Mouse (Mus musculus) ES-E14 (cell line): ENCODE data around the gene Aff1. TPM values are rescaled to one million over a fixed set of nuclear protein-coding genes. Genes with fewer than 3 reads are reported as not detected.

Source experiments
- DNase-seq: peaks from one replicate; pipeline ENCODE4 v3.0.0-alpha.2; 2013; ENCODE audit warnings: low read depth, low spot score
- H3K27ac ChIP-seq: 2 replicates; pipeline ENCODE4 v1.5.1; 2012; ENCODE audit warnings: low read depth, mild to moderate bottlenecking, low read length, moderate library complexity, mixed read lengths; ENCODE audit not compliant: poor library complexity, insufficient read depth, severe bottlenecking
- H3K36me3 ChIP-seq: 2 replicates; pipeline ENCODE4 v1.6.1; 2012; ENCODE audit warnings: mild to moderate bottlenecking, low read length, moderate library complexity, mixed read lengths; ENCODE audit not compliant: control insufficient read depth, poor library complexity, insufficient read depth, severe bottlenecking
- H3K4me1 ChIP-seq, 2 experiments: fragments of 150-350 bp in 1 of 2; sonication (generic) in 1 of 2; 2 replicates each; pipeline ENCODE4 v1.6.1; 2012; ENCODE audit warnings: low read length in 2 of 2, mild to moderate bottlenecking in 1 of 2, mixed read lengths in 1 of 2; ENCODE audit not compliant: control insufficient read depth in 2 of 2, insufficient read depth in 2 of 2, poor library complexity in 1 of 2
- H3K4me3 ChIP-seq, 2 experiments: fragments of 150-350 bp in 1 of 2; sonication (generic) in 1 of 2; 2 replicates each; pipeline ENCODE4 v1.5.1; 2012; ENCODE audit warnings: low read length in 2 of 2, low read depth in 1 of 2, mild to moderate bottlenecking in 1 of 2, mixed read lengths in 1 of 2; ENCODE audit not compliant: insufficient read depth in 1 of 2, poor library complexity in 1 of 2, severe bottlenecking in 1 of 2
- H3K9ac ChIP-seq: 2 replicates; pipeline ENCODE4 v1.6.1; 2012; ENCODE audit warnings: low read depth, mild to moderate bottlenecking, low read length, mixed read lengths; ENCODE audit not compliant: poor library complexity, insufficient read depth, severe bottlenecking
- H3K9me3 ChIP-seq: fragments of 150-350 bp; sonication (generic); 2 replicates; pipeline ENCODE4 v1.6.1; 2012; ENCODE audit warnings: low read depth, mild to moderate bottlenecking, low read length; ENCODE audit not compliant: control insufficient read depth, insufficient read depth
- CHD2 ChIP-seq: IDR thresholded peaks from 2 replicates; pipeline ENCODE4 v1.6.1; 2014; ENCODE audit warnings: mild to moderate bottlenecking, low read depth, low read length, inconsistent platforms
- HCFC1 ChIP-seq: IDR thresholded peaks from 2 replicates; pipeline ENCODE4 v1.6.1; 2012; ENCODE audit warnings: low read length, inconsistent platforms, borderline replicate concordance; ENCODE audit not compliant: insufficient read depth
- MAFK ChIP-seq: IDR thresholded peaks from 2 replicates; pipeline ENCODE4 v1.6.1; 2014; ENCODE audit warnings: mild to moderate bottlenecking, low read depth, low read length, inconsistent platforms; ENCODE audit not compliant: insufficient read depth
- ZC3H11A ChIP-seq: IDR thresholded peaks from 2 replicates; pipeline ENCODE4 v1.6.1; 2012; ENCODE audit warnings: low read depth, mild to moderate bottlenecking, inconsistent platforms, low read length, borderline replicate concordance
- ZNF384 ChIP-seq: IDR thresholded peaks from 2 replicates; pipeline ENCODE4 v1.6.1; 2012; ENCODE audit warnings: low read depth, low read length, inconsistent platforms
- in situ Hi-C, 2 experiments: fragments of 600-800 bp; cut with MboI; formaldehyde crosslinking; loops; one replicate each; pipeline ENCODE4 v1.15.1; 2025; ENCODE audit warnings: low sequenced_read_pairs in 2 of 2, inconsistent platforms in 1 of 2; ENCODE audit not compliant: unreplicated experiment in 2 of 2
- total RNA-seq: library from RNA; depleted of rRNA; stranded (reverse); fragments of 300-350 nt; gene quantifications from 2 replicates; pipeline ENCODE4 v1.2.3, GENCODE M21; 2012

Gene Aff1
- total RNA-seq, 1 experiment, result 26.0 TPM

DNA sequence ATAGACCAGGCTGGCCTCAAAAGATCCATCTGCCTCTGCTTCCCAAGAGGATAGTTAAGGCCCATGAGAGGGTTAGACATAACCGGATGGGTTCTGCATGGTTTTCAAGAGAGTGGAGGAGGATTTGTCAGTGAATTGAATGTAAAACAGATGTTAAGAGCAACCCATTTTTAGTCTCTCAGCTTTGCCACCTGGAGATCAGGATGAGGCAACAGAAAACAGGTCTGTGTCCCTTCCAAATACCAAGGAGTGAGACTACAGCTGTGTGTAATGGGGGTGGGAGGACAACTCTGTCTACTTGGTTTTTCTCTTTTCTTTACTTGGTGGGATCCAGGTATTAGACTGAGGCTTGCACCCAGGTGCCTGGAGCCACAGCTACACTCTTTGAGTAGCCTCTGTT is 37.1 kb downstream of the Aff1 start:
- in situ Hi-C loops, result no loop called here
- no peaks in the 10 kb centered on the region for H3K36me3 ChIP-seq
- TF ChIP-seq ZC3H11A (no peak), MAFK (no peak), HCFC1 (no peak), CHD2 (no peak), ZNF384 (no peak)

DNA sequence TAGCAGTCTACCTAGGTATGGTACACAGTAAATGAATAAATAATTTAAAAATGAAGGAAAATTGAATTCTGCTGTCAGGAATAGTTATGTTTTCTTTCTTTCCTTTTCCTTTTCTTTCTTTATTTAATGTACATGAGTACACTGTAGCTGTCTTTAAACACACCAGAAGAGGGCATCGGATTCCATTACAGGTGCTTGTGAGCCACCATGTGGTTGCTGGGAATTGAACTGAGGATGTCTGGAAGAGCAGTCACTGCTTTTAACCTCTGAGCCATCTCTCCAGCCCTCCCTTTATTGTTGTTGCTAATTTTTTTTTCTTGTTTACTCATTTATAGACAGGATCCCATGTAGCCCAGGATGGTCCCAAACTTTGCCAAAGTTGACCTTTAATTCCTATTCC is 38.0 kb downstream of the Aff1 start:
- no peak for DNase-seq
- Histone ChIP-seq H3K36me3 (no peaks in the 10 kb centered on the region), H3K4me1 (peaks cover 28 to 33% of the 10 kb centered on the region in 2 experiments), H3K9ac (no peak overlapping the region), H3K4me3 (no peak overlapping the region), H3K27ac (no peak overlapping the region), H3K9me3 (no peaks in the 10 kb centered on the region)
- in situ Hi-C loops, result no loop called here
- no peak for TF ChIP-seq ZC3H11A
- no peak for TF ChIP-seq HCFC1
- TF ChIP-seq MAFK, result no peak
- TF ChIP-seq ZNF384, result no peak
- TF ChIP-seq CHD2, result no peak

More for the DNA sequence above, 37.1 kb downstream of the Aff1 start:
- H3K4me3 ChIP-seq, result no peak overlapping the region
- no peaks in the 10 kb centered on the region for H3K9me3 ChIP-seq
- DNase-seq, result no peak
- no peak overlapping the region for H3K9ac ChIP-seq
- H3K27ac ChIP-seq, result no peak overlapping the region
- H3K4me1 ChIP-seq, result peaks cover 23 to 30% of the 10 kb centered on the region in 2 experiments

DNA sequence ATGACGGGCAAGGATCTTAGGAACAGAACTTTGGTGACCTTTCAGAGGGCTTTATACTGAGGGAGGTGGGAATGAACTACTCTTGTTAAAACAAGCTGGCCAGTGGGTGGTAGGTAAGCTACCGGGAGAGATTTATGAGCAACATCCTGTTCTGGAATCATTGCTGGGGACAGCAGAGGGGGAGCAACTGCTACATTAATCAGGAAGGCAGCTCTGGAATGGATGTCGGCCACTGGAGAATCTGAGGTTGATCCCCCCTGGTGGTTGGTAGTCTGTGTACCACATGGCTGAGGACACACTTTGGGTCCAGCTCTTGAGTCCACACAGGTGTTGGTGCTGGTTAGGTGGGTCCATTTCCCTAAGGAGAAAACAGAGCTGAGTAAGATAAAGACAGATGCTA is 38.6 kb downstream of the Aff1 start:
- no peak for TF ChIP-seq CHD2
- no peak for TF ChIP-seq ZC3H11A
- TF ChIP-seq ZNF384, result no peak
- no peak for TF ChIP-seq MAFK
- TF ChIP-seq HCFC1, result no peak
- Histone ChIP-seq H3K4me3 (no peak overlapping the region), H3K9ac (no peak overlapping the region), H3K27ac (peak overlapping the region; percentile 61; the same call in 1 of the 2 replicates), H3K4me1 (peaks cover 24 to 34% of the 10 kb centered on the region in 2 experiments), H3K9me3 (no peaks in the 10 kb centered on the region), H3K36me3 (no peaks in the 10 kb centered on the region)
- in situ Hi-C loops, result no loop called here
- no peak for DNase-seq

DNA sequence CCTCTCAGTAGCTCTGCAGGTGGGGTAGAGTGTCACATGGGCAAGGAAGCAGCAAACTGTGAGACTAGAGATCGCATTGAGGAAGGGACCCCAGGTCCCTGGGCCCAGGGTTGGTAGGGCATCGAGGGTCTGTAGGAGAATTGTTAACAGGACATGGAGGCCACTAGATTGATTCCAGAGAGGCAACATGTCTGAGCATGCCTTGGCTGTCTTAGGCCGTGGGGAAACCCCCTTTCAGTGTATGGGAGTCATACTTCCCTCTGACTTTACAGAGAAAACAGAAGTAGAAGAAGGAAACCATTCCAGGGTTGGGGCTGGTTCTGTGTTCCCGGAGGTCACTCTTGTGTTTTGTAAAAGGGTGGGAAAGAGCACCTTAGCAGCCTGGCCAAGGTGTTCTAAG is 40.4 kb downstream of the Aff1 start:
- Histone ChIP-seq H3K4me3 (no peak overlapping the region), H3K36me3 (peaks cover 4% of the 10 kb centered on the region; the same call in 1 of the 2 replicates), H3K4me1 (peaks cover 25 to 38% of the 10 kb centered on the region in 2 experiments), H3K9me3 (no peaks in the 10 kb centered on the region), H3K27ac (peak overlapping the region; percentile 87), H3K9ac (0 out of 2 replicates have a peak overlapping the region, but pooled peaks have one; percentile 13)
- no peak for DNase-seq
- in situ Hi-C loops, result no loop called here
- no peak for TF ChIP-seq HCFC1
- no peak for TF ChIP-seq MAFK
- TF ChIP-seq ZC3H11A, result no peak
- TF ChIP-seq CHD2, result no peak
- no peak for TF ChIP-seq ZNF384

GRCm38 (mm10) chr5:103735411-103736112 is 43.4 kb downstream of the Aff1 start:
- H3K9ac ChIP-seq, result no peak overlapping the region
- no peak overlapping the region; a peak in 1 of 4 replicates for H3K4me3 ChIP-seq
- DNase-seq, result no peak
- H3K4me1 ChIP-seq, result peaks cover 21 to 32% of the 10 kb centered on the region in 2 experiments
- no peaks in the 10 kb centered on the region for H3K9me3 ChIP-seq
- peaks cover 4% of the 10 kb centered on the region; the same call in 1 of the 2 replicates for H3K36me3 ChIP-seq
- in situ Hi-C loops, result no loop called here
- H3K27ac ChIP-seq, result peak overlapping the region; percentile 68
- TF ChIP-seq ZNF384 (no peak), HCFC1 (no peak), ZC3H11A (no peak), MAFK (no peak), CHD2 (no peak)
